Mouse (Mus musculus): ENCODE measurements around the gene Slc4a10.

The Slc4a10 gene

GRCm38 (mm10) chr2:62352035-62352434 is 305.8 kb downstream of the Slc4a10 start:
- DNase-seq (ENCODE audit: low spot score in 2 of 2): no peak

- DNase-seq (ENCODE audit: low spot score in 2 of 2): no peak
Measured at GRCm38 (mm10) chr2:62355766-62356165, 309.5 kb downstream of the Slc4a10 start.

GRCm38 (mm10) chr2:62356606-62357005 is 310.3 kb downstream of the Slc4a10 start:
- DNase-seq (ENCODE audit: low spot score in 2 of 2): no peak

GRCm38 (mm10) chr2:62357259-62357658 is 311.0 kb downstream of the Slc4a10 start:
- no peak for DNase-seq (ENCODE audit: low spot score in 2 of 2)

GRCm38 (mm10) chr2:62360872-62361271 is 314.6 kb downstream of the Slc4a10 start:
- no peak for DNase-seq (ENCODE audit: low spot score in 2 of 2)

GRCm38 (mm10) chr2:62361514-62361913 is 315.3 kb downstream of the Slc4a10 start:
- no peak for DNase-seq (ENCODE audit: low spot score in 2 of 2)

- no peak for DNase-seq (ENCODE audit: low spot score in 2 of 2)
Measured at GRCm38 (mm10) chr2:62362211-62362610, 315.9 kb downstream of the Slc4a10 start.

- DNase-seq (ENCODE audit: low spot score in 2 of 2): no peak
Measured at GRCm38 (mm10) chr2:62363606-62364005, 317.3 kb downstream of the Slc4a10 start.

- DNase-seq (ENCODE audit: low spot score in 2 of 2): no peak
Measured at GRCm38 (mm10) chr2:62368349-62369053, 322.2 kb downstream of the Slc4a10 start.

- DNase-seq (ENCODE audit: low spot score in 2 of 2): no peak
Measured at GRCm38 (mm10) chr2:62370048-62370447, 323.8 kb downstream of the Slc4a10 start.

- no peak for DNase-seq (ENCODE audit: low spot score in 2 of 2)
Measured at GRCm38 (mm10) chr2:62373692-62374091, 327.4 kb downstream of the Slc4a10 start.
